Mouse (Mus musculus) layer of hippocampus, adult 18-20 months (tissue): Measurements from ENCODE around the gene Btbd2. TPM values are rescaled to one million over a fixed set of nuclear protein-coding genes. Genes with fewer than 3 reads are reported as not detected.

Experiments
- DNase-seq, 2 experiments: peaks; one replicate each; pipeline ENCODE4 v3.0.0; 2022; ENCODE audit warnings: low spot score in 2 of 2
- total RNA-seq, 2 experiments: library from RNA; stranded (reverse); gene quantifications; 2 replicates each; pipeline ENCODE4 v1.2.3; 2021

Gene Btbd2
- total RNA-seq, 2 experiments from 2014 or later: 110 to 114 TPM

DNA sequence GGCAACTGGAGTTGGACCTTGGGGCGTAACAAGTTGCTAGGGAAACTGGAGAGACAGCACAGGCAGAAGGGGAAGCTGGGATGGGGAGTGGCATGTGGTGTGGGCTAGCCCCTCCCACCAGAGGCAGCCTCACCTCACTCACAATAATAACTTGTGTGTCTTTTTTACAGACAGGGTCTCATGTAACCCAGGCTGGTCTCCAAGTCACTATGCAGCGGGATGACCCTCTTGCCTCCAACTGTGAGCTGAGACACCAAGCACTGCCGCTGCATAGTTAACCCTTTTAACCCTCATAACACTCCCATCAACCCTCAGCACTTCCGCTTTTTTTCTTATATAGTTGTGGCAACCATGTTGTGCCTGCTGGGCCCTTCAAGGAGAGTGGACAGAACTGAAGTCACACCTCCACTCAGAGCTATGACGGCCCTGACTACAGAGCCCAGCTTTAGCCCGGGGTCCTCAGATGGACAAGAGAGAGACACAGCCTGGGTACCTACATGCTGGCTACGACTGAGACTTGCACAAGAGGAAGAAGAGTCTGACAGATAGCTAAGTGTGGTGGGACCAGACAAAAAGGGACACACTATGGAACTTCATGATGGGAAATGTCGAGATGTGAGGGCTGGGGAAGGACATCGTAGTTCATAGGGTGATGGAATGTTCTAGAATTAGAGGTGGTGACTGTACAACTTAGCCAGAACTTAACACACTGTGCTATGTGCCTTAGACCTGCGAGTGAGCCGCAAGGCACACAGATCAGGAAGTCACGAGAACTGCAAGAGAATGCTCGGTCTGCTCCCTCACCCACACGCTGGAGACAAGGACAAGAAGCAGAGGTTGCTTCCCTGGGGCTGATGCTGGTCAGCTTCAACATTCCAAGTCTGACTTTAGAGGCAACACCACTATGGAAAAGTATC, 35.6 kb upstream of the Btbd2 start:
- DNase-seq: no peak

DNA sequence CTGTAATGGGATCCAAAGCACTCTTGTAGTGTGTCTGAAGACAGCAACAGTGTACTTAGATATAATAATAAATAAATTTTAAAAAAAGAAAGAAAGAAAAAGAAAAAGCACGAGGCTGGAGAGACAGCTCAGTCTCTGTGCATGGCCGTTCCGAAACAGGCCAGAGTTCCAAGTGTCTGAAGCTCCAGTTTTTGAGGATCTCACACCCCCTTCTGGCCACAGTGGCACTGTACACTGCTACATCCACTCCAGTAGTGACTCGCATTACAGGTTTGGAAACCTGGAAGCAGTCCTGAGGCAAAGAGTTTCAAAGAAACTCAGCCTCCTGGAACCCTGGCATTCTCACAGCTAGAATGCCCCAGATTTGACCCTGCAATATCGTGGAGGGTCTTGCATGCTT, 31.0 kb upstream of the Btbd2 start:
- DNase-seq: peak in 1 of 2 experiments; percentile 77

GRCm38 (mm10) chr10:80686617-80687016, 29.7 kb upstream of the Btbd2 start:
- no peak for DNase-seq

DNA sequence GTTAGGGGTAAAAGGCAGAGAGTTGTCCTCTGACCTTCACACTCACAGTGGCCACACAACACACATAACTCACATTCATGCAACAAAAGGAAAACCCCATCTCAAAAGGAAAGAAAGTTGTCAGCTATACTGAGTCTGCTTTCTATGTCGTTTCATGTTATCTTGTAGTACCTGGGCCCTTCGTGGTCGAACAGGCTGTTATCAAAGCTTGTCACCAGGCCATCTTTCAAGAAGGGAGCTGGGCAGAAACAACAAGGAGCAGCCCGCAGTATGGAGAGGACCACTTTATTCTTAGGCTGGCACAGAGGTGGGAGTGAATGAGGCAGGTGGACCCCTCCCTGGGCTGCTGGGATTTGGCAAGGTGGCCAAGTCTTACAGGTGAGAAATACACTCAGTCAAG, 28.1 kb upstream of the Btbd2 start:
- DNase-seq: no peak

- DNase-seq: peak in 1 of 2 experiments; percentile 64
Measured at GRCm38 (mm10) chr10:80684214-80684613, 27.3 kb upstream of the Btbd2 start.

DNA sequence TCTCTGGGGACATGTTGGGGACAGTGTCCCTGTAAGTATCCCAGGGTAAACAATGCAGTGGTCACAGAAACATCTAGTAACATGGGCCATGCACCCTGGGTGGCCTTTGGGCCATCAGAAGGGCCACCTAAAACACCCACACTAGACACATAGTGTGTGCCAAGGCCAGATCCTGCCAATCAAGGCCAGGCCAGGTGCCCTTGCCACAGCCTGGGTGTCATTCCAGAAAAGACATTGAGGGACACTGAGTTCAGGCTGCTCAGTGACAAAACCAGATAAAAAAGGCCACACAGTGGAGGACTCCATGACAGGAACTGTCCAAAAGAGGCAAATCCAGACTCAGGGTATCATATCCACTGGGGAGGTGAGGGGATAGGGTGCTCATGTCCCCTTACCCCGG, 26.8 kb upstream of the Btbd2 start:
- DNase-seq: no peak

DNA sequence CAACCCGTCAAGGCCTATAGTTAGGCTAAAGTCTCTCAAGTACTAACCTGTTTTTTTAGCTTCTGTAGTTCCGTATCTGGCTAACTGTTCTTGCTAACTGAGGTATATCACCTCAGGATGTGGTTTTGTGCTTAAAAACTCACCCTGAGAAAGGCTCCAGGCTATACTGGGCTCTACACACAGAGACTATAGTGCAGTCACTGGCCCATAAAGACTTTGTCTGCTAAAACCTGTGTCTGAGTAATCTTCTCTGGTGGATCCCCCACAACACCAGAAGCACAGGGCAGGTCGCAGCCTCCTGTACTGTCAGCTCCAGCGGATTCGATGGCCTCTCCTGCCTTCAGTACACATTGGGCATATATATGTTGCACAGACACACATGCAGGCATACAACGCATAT, 25.1 kb upstream of the Btbd2 start:
- DNase-seq: no peak

- DNase-seq: no peak
Measured at GRCm38 (mm10) chr10:80680260-80680696, 23.4 kb upstream of the Btbd2 start.

GRCm38 (mm10) chr10:80679556-80680259, 22.8 kb upstream of the Btbd2 start:
- DNase-seq: no peak

- no peak for DNase-seq
Measured at GRCm38 (mm10) chr10:80678601-80679377, 21.9 kb upstream of the Btbd2 start.

- peak; percentile 68 to 83 for DNase-seq
Measured at GRCm38 (mm10) chr10:80677942-80678436, 21.1 kb upstream of the Btbd2 start, which contains the start of gene Mknk2. Gene Mknk2 (minus strand): TSS chr10:80678112.

DNA sequence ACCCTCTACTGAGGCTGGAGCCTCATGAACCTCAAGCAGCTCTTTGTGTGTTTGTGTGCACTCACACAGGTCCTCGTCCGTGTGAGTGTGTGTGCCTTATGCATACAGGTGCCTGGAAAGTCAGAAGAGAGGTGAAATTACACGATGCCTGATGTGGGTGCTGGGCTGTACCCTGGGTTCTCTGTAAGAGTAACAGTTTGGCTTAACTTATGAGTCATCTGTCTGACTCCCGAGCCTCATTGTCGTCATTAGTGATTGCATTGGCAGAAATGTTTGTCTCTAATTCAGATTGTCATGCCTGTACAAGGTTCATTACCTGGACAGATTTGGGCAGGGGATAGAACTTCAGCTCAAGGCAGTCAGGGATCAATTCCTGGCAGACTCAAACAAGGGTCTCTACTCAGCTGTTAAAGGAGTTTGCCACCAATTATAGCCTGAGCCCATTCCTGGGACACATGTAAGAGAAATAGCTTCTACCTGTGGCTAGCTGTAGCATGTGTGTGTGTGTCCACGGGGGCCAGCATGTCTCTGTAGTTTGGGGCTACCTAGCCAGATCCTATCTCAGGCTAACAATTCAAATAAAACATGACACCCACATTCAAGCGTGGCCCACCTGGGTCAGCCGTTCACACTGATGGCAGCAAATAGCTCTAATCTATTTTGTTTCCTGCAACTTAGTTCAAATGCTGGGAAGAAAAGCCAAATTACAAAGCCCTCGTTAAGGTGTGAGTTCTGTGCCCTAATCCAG, 20.4 kb upstream of the Btbd2 start:
- DNase-seq: peak in 1 of 2 experiments; percentile 47

GRCm38 (mm10) chr10:80676198-80676928, 19.5 kb upstream of the Btbd2 start:
- peak; percentile 99 to 100 for DNase-seq

DNA sequence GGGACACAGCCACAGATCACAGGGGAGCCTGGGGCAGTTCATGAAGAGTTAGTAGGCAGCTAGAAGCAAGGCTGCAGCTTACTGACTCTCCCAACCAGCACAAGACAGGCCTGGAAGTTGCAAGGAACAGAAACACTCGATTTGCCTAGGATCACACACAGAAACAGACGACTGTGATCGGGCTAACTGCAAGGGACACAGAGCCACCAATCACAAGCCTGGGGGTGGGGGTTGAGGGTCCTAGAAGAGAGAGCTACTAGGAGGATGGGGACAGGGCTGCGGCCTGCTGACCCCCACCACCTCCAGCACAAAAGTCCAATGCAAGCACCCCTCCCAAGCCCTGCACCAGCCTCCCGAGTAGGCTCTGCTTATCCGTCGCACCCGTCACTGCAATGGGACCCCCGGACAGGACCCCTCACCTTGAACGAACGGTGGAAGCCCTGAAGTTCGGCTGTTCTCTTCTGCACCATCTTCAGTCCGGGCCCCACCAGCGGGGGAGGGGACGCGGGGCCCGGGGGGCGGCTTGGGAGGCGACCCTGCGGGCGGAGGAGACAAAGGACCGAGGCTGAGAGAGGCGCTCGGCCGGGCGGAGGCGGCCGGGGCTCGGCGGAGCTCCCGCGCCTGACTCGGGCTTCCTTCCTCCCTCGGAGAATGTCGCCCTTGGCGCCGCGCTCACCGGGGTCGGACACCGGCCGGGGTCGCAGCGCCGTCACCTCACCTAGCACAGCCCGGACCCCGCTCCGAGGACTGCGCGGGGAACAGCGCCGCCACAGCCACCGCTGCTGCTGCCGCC, 18.7 kb upstream of the Btbd2 start:
- no peak for DNase-seq

- no peak for DNase-seq
Measured at GRCm38 (mm10) chr10:80674851-80675404, 18.1 kb upstream of the Btbd2 start.

- DNase-seq: no peak
Measured at GRCm38 (mm10) chr10:80674161-80674711, 17.4 kb upstream of the Btbd2 start.

- no peak for DNase-seq
Measured at GRCm38 (mm10) chr10:80673690-80674089, 16.8 kb upstream of the Btbd2 start.

DNA sequence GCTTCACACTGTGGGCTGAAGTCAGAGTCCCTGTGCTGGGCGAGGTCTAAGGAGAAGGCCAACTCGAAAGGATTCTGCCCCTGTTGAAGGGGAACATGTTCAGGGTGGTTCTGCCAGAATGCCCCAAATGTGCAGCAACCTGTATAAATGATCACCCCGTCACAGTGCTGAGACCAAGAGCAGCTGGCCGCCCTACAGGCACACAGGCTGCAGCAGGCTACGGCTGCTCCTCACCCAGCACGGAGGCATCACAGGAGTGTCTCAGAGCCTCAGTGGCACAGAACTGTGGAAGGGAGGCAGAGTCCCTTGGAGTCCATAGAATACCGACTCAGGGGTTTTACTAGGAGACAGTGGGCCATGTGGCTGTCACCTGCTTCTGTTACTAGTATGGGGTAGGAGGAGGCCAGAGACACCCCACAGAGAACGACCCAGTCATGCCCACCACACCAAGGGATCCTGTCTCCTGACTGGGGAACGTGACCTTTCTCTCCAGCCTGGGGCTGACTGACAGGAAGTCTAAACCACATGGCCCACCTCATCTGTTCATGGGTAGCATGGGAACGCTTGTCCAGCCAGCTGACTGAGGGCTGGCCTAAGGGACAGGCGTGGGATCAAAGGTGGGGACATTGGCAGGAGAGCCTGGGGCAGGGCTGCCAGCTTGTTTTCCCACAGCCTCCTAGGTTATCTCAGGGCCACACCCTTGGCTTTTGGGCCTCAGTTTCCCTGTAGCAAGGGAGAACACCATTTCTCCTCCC, 15.2 kb upstream of the Btbd2 start:
- DNase-seq: no peak
